16 mouse cellular contexts compared by ENCODE assay signal in the genomic region with DNA sequence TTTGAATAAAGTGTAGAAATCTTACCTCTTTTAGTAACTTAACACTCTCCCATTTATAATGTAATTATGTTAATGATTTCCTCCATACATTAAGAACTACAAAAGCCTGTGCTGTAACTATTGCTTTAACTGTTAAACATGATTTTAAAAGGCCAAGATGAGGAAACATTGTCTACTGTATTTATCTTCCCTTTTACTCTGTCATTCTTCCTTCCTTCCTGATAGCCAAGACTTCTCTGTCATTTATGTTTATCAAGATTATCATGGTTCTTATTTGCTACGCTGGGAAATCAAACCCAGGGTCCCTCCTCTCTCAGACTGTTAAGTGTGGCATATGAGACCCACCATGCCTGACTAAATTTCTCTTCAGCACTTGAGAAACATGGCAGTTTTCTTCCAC.
"Had no signal": no experiment of that assay in that cellular context is flagged by ENCODE, and none has a peak within 500 bp of the region (broad histone marks: within the 10 kb centered on the region; RNA-seq: fewer than 3 reads in every experiment).

No protein-coding gene starts in this region.

- H3K4me2 ChIP-seq: neural tube, embryonic 13.5 days; neural tube, embryonic 15.5 days; stomach, embryonic 15.5 days had no signal

- H3K27ac ChIP-seq: neural tube, embryonic 13.5 days; neural tube, embryonic 15.5 days; stomach, embryonic 15.5 days; stomach, postnatal 0 days had no signal

- H3K27me3 ChIP-seq: neural tube, embryonic 15.5 days; stomach, embryonic 15.5 days had no signal

- DNase-seq: retina, postnatal 1 day; right cerebral cortex, adult 18-20 months; right cerebral cortex, postnatal 14 days; right cerebral cortex, postnatal 25 days; right cerebral cortex, postnatal 4 days; spleen, adult 18-20 months; thymus, adult 18-20 months; thymus, adult 2 months; thymus, postnatal 14 days; thymus, postnatal 25 days; thymus, postnatal 36 days; thymus, postnatal 4 days had no signal

- H3K36me3 ChIP-seq: neural tube, embryonic 13.5 days; neural tube, embryonic 15.5 days; stomach, embryonic 15.5 days had no signal

- H3K4me3 ChIP-seq: neural tube, embryonic 13.5 days; neural tube, embryonic 15.5 days; stomach, embryonic 15.5 days had no signal

- H3K9me3 ChIP-seq: neural tube, embryonic 13.5 days; neural tube, embryonic 15.5 days; stomach, embryonic 15.5 days had no signal

- H3K9ac ChIP-seq: neural tube, embryonic 13.5 days; neural tube, embryonic 15.5 days; stomach, embryonic 15.5 days had no signal

- H3K4me1 ChIP-seq: neural tube, embryonic 13.5 days; neural tube, embryonic 15.5 days; stomach, embryonic 15.5 days had no signal
